Mouse (Mus musculus) spleen, postnatal 36 days (tissue): Measurements from ENCODE around the gene Gpc6.

ENCODE experiments used
- DNase-seq, 2 experiments: peaks; one replicate each; pipeline ENCODE4 v3.0.0; 2022; ENCODE audit warnings: low spot score in 2 of 2, mixed read lengths in 1 of 2

Gpc6 gene

DNA sequence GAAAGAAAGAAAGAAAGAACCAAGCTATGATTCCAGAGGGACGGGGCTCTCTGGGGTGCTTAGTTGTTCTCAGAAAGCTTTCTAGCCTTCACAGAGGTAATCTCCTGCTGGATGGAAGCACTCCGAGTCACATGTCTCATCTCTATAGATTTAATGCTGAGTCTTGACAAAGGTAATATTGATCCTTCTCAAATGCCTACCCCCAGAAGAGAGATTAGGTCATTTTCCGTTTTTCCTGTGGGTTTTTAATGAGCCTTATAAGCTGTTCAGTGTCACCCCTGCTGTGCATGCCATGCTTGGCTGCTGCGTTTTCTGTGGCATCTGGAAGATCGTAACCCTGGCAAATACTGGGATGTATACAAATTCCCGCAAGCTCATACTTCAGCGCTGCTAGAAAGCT, 527.0 kb downstream of the Gpc6 start:
- DNase-seq: no peak

DNA sequence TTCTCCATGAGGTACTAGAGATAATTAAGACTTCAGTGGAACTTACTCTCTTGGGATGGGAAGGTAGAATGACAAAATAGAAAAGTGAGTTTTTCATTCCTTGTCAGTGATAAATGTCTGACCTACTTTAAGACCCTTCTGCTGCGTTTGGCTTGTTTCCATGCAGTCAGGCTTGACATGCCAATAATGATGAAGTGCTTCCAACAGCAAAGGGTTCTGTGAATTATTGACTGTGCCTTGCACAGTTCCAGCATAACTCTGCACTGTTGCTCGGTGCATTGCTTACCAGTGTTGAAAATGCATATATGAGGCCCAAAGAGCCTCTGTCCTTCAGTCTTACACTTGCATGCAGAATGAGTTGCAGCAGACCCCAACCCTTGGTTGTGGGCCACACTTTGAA, 548.3 kb downstream of the Gpc6 start:
- no peak for DNase-seq

DNA sequence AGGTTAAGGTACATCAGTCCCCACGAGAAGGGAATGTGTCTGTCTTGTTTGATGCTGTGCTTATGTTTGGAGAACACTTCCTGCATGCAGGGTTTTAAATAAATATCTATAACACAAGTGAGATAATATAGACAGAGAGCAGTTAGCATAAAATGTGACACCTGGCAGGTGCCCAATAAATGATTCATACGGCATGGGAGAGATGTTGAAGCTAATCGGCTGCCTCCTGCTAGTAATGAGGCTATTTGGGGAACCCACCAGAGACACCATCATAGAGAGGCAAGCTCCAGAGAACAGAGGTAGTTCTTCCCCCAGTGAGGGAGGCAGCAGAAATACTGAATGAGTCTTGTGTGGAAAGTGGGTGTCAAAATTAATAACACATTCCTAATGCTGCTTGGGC, 553.8 kb downstream of the Gpc6 start:
- no peak for DNase-seq

DNA sequence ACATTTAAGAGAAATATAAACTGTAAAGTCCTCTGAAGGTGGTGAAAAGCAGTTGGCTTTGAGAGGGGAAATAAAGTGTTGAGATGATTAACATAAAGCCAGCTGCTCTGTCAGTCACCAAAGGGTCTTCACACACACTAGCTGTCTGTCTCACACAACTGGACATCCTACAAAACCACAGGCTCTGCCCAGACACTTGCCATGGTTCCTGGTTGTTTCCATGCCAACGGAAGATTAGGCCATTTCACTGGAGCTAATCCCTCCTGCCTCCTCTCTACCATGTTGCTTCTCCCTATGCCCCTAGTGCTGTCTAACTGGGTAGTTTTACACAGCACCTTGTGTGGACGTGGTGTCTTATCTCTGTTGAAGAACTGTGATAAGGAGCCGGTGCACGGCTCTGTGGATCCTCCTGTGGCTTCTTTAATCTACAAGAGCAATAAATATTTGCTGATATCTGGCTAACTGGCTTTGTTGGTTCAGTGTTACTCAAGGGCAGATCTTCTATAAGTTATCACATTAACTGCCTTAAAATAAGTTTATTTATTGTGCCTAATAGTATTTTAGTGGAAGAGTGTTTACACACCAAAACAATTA, 562.1 kb downstream of the Gpc6 start:
- DNase-seq: no peak

DNA sequence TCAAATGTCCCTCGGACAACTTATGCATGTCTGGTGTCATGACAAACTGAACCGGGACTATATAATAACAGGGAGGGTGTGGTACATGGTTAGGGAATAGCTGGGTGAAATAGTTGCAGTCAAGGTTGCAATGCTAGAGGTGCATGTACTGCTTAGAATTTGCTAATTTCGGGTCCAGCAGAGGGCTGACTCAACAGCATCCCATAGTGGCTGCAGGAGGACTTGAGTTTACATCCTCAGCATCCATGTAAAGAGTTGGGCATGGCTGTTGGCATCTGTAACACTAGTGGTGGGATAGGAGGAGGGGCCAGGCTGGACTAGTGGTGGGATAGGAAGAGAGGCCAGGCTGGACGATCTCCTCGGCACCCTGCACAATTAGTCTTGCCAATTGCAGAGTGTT, 565.4 kb downstream of the Gpc6 start:
- no peak for DNase-seq

DNA sequence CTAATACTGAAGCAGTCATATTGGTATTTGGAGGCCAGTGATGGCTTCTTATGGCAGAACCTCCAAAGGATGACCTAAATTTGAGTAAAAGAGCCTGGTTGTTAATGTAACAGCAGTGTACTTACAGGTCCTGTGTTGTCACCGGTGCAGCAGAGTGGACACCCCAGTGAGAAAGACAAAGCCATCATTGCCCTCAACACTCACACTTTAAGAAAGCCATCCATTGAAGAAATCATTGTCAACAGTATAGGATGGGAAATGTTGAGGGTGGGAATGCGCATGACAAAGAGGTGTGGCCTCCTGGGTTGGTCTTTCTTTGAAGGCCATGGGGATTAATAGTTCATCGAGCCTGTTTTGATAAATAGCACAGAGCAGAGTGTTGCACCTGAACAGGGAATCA, 570.0 kb downstream of the Gpc6 start:
- no peak for DNase-seq

DNA sequence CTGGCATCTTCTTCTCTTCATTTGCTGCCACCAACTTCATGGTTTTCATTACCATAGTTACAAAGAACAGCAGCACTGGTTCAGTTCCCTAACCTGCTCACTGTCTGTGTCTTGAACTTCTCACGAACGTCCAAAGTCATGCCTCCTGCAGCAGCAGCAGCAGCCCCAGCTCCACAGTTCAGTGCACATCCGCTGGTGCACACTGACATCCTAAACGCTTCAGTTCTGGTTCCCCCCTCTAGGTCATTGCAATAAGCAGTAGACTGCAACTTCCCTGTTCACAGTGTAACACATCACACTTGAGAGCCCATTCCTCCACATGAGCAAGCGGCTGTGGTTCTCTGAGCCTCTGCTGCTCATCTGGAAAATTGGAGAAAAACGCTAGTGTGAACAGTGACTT, 573.7 kb downstream of the Gpc6 start:
- no peak for DNase-seq

DNA sequence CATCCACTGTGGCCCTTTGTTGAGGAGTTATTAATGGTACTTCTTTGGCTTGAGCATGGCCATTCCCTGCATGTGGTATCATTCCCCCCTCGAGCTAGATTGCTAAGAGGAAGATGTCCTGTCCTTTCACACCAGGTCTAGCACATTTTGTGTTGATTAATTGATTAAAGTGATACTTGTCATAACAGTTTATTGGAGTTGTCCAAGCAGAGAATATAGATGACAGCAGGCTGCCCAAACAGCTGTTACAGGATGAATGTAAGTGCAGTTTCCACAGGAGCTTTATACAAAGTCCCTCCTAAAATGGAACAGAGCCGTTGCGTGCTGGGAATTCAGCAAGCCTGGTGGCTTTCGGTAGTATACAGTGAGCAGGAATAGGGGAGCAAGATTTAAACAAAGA, 574.2 kb downstream of the Gpc6 start:
- DNase-seq: no peak

DNA sequence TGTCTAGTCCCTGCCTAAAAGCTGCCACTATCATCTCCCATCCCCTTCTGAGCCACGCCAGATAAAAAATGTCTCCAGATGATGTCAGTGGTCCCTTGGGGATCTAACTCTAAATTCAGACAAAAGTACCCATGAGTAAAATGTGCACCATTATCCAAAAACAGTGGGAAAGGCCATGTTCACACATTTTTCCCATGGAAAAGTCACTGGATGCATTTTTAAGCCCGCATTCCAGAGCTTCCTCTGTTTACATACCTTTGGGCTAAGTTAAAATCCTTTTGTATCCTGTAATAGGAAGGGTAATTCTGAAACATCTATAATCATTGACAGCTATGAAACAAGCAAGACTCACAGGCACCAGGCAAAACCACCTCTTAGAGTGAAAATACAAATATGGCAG, 589.7 kb downstream of the Gpc6 start:
- no peak for DNase-seq

DNA sequence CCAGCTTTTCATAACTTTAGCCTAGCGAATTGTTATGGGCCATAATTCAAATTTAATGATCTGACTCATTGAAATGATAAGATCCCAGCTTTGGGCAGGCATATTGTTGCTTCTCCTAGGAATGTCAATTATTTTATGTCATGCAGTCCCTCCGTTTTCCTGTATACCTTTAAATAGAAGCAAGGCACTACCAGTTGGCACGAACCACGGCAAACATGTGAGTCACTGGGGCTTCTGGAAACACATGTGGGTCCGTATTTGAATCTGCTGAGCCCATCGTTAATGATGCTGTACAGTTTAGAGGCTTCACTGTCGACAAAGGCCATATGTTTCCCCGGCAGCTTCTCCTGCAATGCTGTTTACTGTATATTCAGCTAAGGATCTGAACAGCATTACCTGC, 594.5 kb downstream of the Gpc6 start:
- no peak for DNase-seq

DNA sequence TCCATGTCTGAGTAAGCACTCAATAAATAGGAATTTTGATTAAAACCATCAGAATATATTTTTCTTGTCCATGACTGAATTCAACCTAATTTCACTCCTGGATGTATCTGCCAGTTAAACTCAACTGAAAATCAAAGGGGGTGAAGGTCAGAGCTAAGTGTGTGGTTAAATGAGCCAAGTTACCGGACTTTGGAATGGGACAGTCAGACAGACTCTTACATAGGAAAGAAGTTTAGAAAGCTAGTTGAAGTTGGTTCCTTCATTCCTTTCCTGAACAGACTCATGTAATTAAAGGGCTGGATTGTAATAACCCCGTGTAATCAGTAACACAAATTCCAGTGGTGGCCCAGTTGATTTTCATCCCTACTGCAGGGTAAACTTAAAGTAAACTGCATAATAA, 595.6 kb downstream of the Gpc6 start:
- no peak for DNase-seq

DNA sequence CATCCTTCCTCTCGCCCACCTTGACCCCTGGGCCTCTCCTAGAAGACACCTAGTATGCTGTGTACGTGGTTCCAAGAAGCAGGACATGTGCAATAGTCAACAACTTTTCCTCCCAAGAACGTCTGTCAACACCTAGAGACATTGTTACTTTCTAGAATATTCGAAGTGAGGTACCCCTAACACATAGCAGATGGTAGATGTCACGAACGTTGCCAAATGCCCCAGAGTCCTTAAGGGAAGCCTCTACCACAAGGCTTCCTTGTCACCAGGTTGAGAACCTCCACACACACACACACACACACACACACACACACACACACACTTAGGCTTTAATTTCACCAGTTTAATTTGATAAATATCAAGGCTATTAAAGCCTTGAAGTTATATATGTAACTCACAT, 600.0 kb downstream of the Gpc6 start:
- no peak for DNase-seq

DNA sequence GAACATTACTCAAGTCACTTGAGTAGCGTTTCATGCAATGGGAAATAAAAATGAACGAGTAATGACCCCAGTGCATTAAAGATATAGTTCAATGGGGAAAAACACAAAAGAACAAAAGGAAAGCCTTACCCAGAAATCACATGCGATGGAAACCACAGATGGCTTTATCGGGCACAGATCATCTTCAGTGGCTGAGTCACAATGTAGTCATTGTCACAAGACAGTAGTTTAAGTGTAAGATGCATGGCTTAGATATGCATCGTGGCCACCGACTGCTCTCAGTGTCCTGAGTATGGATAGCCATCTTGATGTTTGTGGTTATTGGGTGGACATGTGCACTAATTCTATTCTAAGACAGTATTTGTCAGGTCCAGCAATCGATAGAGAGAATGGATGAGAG, 601.9 kb downstream of the Gpc6 start:
- no peak for DNase-seq

DNA sequence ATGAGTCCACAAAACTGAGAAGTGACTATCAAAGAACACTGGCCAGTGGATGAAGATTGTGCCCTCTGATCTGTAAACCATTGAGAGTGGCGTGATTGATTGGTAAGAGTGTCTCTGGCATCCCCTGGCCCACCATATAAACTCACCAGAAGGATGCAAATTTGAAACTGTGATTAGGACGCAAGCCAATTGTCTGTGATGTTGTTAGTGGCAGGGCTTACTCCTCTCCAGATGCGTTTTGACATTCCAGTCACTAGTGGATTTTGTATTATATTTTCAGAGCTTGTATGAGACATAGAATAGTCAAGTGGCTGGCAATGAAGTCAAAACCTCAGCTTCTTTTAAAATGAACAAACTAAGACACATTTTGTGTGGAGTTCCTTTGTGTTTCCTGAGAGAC, 604.3 kb downstream of the Gpc6 start:
- no peak for DNase-seq

DNA sequence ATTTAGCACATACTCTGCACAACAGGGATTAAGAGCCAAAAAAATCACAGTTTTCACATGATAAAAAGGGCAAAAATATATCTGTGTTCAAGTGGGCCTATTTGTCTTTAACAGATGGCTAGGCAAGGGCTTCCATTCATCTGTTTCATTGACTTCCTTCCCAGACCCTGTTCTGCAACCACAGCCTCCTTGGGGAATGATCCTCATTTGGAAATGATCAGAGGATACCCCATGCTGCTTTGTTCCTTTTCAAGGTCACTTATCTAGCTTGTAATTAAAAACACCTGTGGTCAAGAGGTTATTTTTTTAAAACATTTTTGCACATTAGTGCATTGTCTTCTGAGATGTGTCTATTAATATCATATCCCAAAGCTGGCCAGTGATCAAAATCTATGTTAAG, 627.7 kb downstream of the Gpc6 start:
- DNase-seq: no peak

DNA sequence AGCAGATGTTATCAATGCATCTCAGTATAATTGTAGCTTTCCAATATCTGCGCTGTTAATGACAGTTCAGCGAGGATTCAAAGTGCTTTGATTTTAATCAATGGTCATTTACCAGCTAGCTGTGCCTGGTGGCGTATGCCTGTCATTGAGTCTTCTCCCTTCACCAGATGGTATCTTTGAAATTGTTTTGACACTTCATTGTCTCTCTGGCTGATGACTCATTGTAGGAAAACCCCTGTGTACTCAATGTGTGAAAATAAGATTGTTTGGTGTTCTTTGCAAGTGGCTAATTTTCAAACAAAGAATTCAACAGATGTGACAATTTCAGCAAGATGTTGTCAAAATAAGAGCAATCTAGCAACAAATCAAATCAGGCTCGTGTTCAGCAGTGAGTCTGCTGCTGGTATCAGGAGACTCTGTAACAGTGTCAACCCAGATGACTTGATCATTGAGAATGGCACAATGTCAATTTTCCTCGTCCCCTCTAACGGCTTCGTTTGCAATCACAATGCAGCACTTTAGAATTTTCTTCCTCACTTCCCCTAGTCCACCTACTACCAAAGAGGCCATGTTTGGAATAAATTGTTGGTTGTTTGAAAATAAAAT, 631.7 kb downstream of the Gpc6 start:
- no peak for DNase-seq

DNA sequence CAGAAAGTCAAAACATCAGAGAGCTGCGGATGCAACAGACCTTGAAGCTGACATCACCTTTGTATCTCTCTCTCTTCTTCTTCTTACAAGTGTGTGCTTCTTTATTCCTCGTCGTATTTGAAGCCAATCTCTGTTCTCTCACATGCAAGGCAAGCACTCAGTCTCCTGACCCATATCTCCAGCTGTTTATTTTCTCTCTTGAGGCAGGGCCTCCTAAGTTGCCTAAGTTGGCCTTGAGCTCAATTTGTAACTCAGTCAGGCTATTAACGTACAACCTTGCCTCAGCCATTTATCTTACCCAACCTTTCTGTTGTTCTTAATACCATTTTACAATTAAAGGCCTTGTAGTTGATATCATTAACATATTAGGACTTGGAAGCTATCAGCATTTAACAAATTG, 637.0 kb downstream of the Gpc6 start:
- DNase-seq: no peak

DNA sequence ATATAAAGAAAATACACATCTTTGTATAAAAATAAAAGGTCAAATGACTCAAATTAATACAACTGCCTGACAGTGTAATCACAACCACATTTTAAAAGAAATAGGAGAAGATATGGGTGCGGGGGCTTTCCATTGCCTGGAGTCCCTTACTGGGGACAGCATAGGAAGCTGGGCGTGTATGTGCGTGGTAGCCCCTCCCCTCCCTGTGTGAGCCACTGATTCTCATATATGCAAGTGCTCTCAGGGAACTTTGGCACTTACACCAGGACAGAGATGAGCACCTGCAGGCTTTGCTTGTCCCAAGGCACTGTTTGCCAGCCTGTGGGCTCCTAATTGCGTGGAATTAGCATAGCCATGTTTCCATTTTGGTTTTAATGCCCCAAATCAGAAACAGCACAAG, 644.2 kb downstream of the Gpc6 start:
- DNase-seq: no peak

DNA sequence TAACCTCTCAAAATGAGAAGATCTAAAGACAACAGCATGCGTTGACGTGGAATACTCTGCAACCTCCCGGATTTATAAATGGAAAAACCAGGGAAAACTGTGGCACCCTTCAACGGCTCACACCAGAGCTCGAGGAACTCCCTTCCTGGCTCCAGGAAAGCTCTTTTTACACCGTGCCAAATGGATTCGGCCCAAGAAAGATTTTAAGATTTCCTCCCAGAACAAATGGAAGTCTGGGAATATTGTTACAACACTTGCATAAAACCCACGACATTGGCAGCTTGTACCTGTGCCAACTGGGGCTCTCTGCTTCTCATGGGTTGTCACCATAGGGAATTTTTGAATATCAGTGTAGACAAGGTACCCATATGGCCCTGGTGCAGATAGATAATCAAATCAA, 647.1 kb downstream of the Gpc6 start:
- no peak for DNase-seq

DNA sequence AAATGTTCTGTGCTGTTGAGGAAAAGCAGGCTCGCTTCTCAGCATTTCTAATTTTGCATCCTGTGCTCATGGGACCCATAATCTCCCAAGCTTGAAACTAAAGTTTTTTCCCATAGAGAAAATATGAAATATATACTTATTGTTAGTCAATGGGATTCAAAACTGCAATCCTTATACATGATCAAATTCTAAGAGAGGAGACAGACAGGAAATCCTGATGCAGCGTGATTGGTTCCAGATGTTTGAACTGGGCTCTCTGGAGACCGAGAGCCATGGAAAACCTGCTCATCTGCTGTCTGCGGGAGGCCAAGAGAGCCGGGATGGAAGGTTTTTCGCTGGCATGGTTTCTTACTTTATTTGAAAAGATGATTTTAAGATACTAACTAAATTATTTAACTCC, 649.1 kb downstream of the Gpc6 start:
- no peak for DNase-seq

DNA sequence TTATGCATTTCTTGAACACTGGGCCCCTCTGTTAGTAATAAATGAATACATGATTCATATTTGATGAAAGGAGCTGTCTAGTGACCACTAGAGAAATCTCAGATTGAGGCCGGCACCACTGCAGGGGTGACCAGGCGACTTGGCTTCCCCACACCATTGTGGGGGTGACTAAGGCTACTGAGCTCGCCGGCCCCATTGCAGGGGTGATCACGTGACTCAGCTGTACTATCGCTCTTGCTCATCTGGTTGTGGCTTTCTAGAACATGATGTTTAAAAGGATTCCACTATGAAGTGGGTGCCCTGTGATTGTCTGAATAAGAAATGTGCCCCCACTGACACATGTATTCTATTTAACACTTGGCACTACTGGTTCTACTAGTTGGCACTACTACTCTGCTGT, 656.6 kb downstream of the Gpc6 start:
- no peak for DNase-seq

DNA sequence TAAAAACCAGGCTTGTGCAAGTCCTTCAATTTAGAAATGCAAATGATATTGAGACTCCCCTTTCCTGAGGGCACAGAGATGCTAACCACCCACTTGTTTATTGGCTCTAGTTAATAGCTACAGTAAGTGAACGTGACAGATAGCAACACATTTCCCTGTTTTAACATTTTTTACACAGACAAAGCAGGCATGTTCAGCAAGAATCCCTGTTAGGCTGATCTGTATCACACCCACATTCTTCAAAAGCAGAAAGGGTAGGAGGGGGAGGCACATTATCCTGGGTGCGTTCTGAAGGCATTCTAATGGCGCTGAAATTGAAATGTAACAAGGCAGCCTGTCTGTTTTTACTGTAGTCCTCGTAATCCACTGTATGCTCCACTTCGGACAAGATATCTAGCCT, 674.6 kb downstream of the Gpc6 start:
- no peak for DNase-seq

DNA sequence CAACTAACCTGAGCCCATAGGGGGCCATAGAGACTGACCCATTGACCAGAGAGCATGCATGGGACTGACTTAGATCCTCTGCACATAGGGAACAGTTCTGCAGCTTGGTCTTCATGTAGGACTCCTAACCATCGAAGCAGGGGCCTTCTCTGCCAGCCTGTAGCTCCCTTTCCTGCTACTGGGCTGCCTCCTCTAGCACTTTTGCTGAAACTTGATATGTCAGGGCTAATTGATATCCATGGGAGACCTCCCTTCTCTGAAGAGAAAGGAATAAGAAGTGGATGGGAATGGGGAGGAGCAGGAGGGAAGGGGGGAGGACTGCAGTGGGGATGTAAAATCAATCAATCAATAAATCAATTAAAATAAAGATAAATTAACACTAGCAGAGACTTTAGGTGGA, 678.7 kb downstream of the Gpc6 start:
- no peak for DNase-seq

DNA sequence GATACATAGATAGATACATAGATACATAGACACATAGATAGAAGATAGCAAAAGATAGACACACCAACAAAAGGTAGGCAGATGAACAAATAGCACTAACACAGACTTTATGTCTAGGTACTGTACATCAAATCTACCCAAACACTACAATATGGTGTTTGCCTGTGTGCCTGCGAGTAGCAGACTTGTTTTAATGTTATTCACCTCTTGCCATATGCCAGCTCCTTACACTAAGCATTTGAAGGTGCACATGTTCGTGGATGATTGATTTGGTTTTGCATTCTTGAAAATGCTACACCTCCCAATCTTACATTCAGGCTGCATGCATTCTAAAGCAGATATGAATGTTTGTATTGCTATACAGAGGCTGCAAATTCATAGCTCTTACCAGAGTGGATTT, 680.6 kb downstream of the Gpc6 start:
- DNase-seq: no peak
